Mouse (Mus musculus): Measurements from ENCODE around the gene Ppox. TPM values are rescaled to one million over a fixed set of nuclear protein-coding genes. Genes with fewer than 3 reads are reported as not detected.
"Not testable (repeated sequence)": the region's sequence is repeated elsewhere in the genome, so short reads cannot be mapped to it uniquely, and the experiment has no call there.

Ppox gene
- 1 to 10 TPM; 8.7 TPM for total RNA-seq (2021)
- long read RNA-seq, experiment 1, partial matches to known transcripts = 2 of 5 reads
- long read RNA-seq, experiment 1, other reads (novel, unspliced or antisense) = 1 of 5 reads
- long read RNA-seq, experiment 2, partial matches to known transcripts = 1 of 3 reads
- long read RNA-seq, experiment 2, other reads (novel, unspliced or antisense) = 1 of 3 reads

DNA sequence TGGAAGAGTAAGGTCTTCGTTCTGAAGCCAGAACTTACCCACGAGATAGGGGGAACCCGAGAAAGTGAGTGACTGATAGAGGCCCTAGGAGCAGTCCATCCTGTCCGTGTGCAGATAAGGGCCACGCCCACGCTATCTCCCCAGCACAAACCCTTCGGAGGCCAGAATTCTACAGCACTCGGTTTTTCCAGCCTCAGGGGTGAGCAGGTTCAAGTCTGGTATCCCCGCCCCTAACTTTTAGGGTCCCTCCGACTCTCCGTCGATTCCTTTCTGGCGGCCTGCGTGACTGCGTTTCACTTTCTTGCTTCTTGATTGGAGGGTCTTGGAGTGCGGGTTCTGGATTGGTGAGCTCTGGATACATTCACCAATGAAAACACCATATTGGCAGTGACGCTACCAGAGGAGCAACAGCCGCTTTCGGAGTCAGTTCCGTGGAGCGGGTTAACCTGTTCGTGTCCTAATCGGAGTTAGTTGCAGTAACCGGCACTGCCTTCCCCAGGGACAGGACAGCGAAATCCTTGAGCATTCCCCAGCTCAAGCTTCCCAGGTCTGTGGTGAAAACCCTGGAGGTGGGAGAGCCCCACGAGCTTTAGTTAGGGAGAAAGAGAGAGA is at the start of gene Ppox:
TSS of gene Ppox (minus strand) at position 271 of the 612 bp plus-strand sequence.
- intact Hi-C loops (cut with DNase I) = loop anchor here (10.0 kb wide), 1 partner anchor 166 kb away; the partner anchor contains the start of gene Cfap126
- peak in 1 of 2 experiments; percentile 86 for DNase-seq

GRCm38 (mm10) chr1:171330216-171330560 is 49.2 kb upstream of the Ppox start:
- intact Hi-C loops (cut with DNase I) = loop anchor here (1.0 kb wide), 1 partner anchor 14 kb away; no protein-coding TSS in a partner anchor
- no peak for DNase-seq

GRCm38 (mm10) chr1:171329433-171330215 is 48.6 kb upstream of the Ppox start:
- intact Hi-C loops (cut with DNase I) = loop anchor here (1.0 to 5.0 kb wide), 2 partner anchors 15 to 37 kb away; no protein-coding TSS in a partner anchor
- no peak for DNase-seq

- intact Hi-C loops (cut with DNase I) = loop anchor here (5.0 kb wide), 1 partner anchor 37 kb away; no protein-coding TSS in a partner anchor
- DNase-seq = peak; percentile 86 to 90
These were observed 48.0 kb upstream of the Ppox start, which contains the start of gene Dedd for GRCm38 (mm10) chr1:171328839-171329432. TSS of gene Dedd (plus strand) at chr1:171329145.

- intact Hi-C loops (cut with DNase I) = loop anchor here (5.0 kb wide), 1 partner anchor 36 kb away; no protein-coding TSS in a partner anchor
- DNase-seq = no peak
These were observed 47.3 kb upstream of the Ppox start for GRCm38 (mm10) chr1:171328244-171328643.

DNA sequence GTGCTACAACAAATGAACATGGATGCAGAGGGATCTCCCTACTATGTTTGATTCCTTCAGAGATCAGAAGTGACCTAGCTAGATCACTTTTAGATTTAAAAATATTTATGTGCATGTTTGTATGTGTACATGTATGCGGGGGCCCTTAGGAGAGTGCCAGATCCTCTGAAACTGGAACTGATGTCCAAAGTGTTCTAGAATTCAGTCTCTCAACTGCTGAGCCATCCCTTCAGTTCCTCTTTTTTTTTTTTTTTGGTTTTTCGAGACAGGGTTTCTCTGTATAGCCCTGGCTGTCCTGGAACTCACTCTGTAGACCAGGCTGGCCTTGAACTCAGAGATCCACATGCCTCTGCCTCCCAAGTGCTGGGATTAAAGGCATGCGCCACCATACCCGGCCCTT is 45.6 kb upstream of the Ppox start:
- not testable (repeated sequence) for DNase-seq
- intact Hi-C loops (cut with DNase I) = loop anchor here (5.0 kb wide), 1 partner anchor 34 kb away; no protein-coding TSS in a partner anchor

- intact Hi-C loops (cut with DNase I) = loop anchor here (5.0 kb wide), 1 partner anchor 33 kb away; no protein-coding TSS in a partner anchor
- DNase-seq = no peak
These were observed 44.6 kb upstream of the Ppox start for GRCm38 (mm10) chr1:171325571-171325970.

DNA sequence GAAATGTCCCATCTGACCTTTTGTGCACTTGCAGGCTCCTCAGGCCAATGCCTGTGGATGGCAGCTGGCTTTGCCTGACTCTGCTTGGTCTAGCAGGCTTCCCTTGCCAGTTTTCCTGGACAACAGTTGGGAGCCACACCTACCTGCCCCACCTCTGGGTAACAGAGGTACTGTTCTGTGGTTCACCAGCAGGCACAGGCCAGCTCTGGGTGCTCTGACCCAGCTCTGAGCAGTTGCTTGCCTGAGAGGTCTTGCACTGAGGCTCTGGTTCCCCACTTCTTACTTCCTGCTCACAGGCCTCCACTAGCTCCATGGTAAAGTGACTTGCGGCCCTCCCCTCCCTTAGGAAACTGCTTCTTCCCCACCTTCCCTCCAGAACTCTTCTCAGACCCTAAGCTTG is 41.0 kb upstream of the Ppox start:
- DNase-seq = no peak
- intact Hi-C loops (cut with DNase I) = loop anchor here (5.0 kb wide), 1 partner anchor 35 kb away; no protein-coding TSS in a partner anchor

DNA sequence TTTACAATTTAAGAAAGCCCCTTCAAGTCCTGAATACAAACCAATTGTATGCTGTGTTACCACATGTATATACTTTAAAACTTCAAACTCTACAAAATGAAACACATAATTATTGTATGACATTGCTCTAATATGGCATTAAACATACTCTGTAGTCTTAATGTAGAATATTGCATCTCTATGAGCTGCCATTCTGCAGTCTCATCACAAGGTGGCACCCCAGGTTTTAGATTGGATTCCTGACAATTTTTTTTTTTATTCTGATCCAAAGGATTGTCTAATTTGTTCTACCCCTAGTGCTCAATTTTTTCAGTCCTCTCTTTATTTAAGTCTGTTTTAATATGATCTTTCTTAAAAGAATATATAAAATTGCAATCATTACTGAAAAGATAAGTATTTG is 40.4 kb upstream of the Ppox start:
- no peak for DNase-seq
- intact Hi-C loops (cut with DNase I) = loop anchor here (5.0 kb wide), 1 partner anchor 36 kb away; no protein-coding TSS in a partner anchor

GRCm38 (mm10) chr1:171320151-171320550 is 39.2 kb upstream of the Ppox start:
- intact Hi-C loops (cut with DNase I) = loop anchor here (5.0 kb wide), 1 partner anchor 37 kb away; no protein-coding TSS in a partner anchor
- DNase-seq = no peak

- intact Hi-C loops (cut with DNase I) = loop anchor here (5.0 kb wide), 1 partner anchor 38 kb away; no protein-coding TSS in a partner anchor
- DNase-seq = no peak
These were observed 38.8 kb upstream of the Ppox start for GRCm38 (mm10) chr1:171319748-171320147.

DNA sequence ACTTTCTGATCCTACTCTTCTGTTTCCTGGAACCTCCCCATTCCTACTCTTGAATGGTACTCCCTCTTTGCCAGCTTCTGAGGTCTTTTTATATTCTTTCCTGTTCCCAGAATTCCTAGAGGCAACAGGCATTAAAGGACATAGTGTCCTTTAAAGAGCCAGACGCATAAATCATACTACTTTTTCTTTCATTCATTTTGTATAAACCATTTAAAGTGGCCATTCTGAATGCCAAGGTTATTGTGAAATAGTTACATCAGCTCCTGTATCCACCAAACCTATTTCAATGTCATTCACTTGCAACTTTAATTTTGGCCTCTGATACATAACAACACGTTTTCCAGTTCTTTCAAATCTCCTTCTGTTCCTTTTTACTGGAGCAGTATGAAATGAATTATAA is 28.3 kb upstream of the Ppox start:
- no peak for DNase-seq
- intact Hi-C loops (cut with DNase I) = no loop called here

- intact Hi-C loops (cut with DNase I); DNase-seq: not testable (repeated sequence)
These were observed 25.2 kb upstream of the Ppox start for GRCm38 (mm10) chr1:171306157-171306556.

GRCm38 (mm10) chr1:171298226-171298625 is 17.2 kb upstream of the Ppox start:
- intact Hi-C loops (cut with DNase I) = no loop called here
- DNase-seq = no peak

- intact Hi-C loops (cut with DNase I) = no loop called here
- no peak for DNase-seq
These were observed 14.0 kb upstream of the Ppox start for GRCm38 (mm10) chr1:171295063-171295402.

DNA sequence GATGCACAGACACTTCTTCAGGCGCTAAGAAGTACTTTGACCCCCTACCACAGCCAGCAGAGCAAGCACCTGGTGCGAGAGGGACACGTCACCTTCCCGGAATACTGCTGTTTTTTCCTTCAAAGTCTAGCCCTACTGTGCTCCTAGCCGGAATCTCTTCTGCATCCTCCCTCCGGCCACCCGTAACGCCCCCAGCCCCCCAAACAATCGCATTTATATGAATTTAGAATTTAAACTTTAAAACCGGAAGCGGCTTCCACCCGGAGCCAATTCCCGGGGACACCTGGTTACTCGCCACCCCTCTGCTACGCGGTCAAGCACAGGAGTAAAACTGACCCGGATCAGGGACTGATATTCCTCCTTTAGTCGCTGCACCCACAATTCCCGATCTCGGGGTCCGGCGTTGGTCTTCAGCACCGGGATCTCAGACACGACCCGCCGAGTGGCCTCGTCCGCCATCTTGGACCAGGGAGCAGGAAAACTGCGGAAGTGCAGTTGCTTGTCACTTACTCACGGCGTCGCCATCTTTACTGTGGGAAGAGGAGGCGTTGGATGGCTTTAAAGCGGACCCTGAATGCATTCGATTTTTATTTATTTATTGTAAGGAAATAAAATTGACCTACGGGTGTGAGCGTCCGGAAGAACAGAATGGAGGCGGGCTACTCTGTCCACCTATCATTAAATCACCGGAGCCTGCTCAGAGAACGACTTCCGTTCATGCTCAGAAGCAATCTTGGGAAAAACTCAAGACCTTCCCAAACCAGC is 13.5 kb upstream of the Ppox start, which contains the start of gene Ufc1:
TSS of gene Ufc1 (minus strand) at position 727 of the 765 bp plus-strand sequence.
- peak; percentile 60 to 86 for DNase-seq
- intact Hi-C loops (cut with DNase I) = loop anchor here (5.0 kb wide), 1 partner anchor 33 kb away; the partner anchor contains the start of gene Dedd

DNA sequence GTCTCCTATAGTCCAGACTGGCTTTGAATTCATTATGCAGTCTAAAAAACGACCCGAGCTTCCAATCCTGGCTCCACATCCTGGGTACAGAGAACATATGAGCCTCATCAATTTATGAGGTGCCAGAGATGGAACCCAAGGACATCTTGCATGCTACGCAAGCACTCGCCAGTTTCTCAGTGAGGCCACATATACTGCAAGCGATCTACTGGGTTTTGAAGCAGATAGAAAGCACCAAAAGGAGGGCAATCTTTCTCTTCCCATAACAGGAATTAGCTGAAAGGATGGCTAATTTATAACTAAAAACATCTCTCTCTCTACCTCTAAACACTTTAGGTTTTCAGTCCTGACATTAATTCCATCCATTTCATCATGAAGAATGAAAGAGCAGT is 12.9 kb upstream of the Ppox start:
- intact Hi-C loops (cut with DNase I) = loop anchor here (5.0 kb wide), 1 partner anchor 33 kb away; the partner anchor contains the start of gene Dedd
- DNase-seq = no peak

DNA sequence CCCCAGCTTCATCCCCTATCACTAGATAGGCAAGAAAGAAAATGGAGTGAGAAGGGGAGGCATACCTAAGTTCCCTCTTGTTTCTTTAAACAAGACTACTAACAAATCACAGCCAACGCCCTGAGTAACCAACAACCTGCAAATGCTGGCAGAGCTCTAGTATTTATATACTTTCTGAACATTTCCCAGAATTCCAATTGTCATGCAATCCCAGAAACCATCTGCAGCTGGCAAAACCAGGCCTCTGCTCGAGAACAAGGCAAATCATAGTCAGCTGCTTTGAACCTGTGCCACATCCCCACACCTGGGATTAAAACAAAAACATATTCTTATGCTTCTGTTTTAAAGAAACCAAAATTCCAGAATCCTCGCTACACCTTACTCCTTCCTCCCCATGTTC is 12.4 kb upstream of the Ppox start:
- intact Hi-C loops (cut with DNase I) = loop anchor here (5.0 kb wide), 1 partner anchor 34 kb away; the partner anchor contains the start of gene Dedd

DNA sequence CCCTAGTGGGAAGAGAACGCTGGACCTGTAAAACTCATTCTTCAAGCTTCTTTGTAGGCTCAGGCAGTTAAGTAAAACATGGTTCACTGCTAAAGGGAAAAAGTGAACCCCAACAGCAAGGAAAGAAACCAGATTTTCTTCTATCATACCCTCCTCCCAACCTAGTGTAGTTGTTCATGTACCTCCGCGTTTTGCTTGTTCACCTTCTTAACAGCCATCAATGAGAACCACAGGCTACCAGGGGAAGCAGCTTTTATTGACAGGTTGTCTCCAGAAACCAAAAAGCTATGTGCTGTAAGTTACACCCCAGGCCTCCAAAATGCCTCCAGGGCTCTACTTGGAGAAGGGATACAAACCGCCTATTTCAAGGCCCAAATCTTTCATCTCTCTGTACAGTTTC is 7.3 kb upstream of the Ppox start:
- intact Hi-C loops (cut with DNase I) = loop anchor here (10.0 kb wide), 1 partner anchor 174 kb away; the partner anchor contains the start of gene Cfap126
- DNase-seq = no peak

More for the DNA sequence above, 12.4 kb upstream of the Ppox start:
- no peak for DNase-seq
